In the genomic region with DNA sequence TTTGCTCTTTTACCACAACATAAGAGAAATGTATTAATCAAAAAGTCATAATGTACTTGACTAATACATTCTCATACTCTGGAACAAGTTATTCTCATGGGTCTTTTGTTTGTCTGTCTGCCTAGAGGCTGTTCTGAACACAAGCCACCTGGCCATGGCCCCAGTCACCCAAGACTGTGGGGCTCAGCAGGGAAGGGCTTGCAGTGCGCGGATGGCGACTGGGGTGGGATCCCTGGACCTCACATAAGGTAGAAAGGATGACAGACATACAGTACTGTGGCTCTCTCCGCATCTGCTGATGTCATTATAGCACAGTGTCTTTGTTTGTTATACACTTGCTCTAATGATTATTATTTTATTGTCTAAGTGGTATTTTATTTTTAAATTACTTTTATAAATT, we compare ENCODE assay signal across 19 mouse cellular contexts. TPM values are rescaled to one million over a fixed set of nuclear protein-coding genes. Genes with fewer than 3 reads are reported as not detected.
DNase-seq lines count a peak whose midpoint lies in the region; ATAC-seq and TF ChIP-seq lines count a peak whose summit lies in the region.
"Had no signal": no experiment of that assay in that cellular context is flagged by ENCODE, and none has a peak within 500 bp of the region (broad histone marks: within the 10 kb centered on the region; RNA-seq: fewer than 3 reads in every experiment).

No protein-coding gene starts in this region.

- DNase-seq in layer of hippocampus, adult 2 months (ENCODE audit: low spot score in 2 of 2): no peak
- DNase-seq in layer of hippocampus, postnatal 25 days (ENCODE audit: extremely low spot score in 1 of 2, low spot score in 1 of 2): no peak
- DNase-seq in brain, embryonic 14.5 days (ENCODE audit: low read depth): peak; percentile 25
- no peak for DNase-seq in forebrain, embryonic 11.5 days (ENCODE audit: low spot score)
- no peak for DNase-seq in natural killer cell, adult 2 months (ENCODE audit: low spot score in 2 of 2)
- DNase-seq in stomach, postnatal 0 days (ENCODE audit: low spot score): no peak
- DNase-seq: adrenal gland, adult 8-10 months; cerebellum, adult 11-12 months; cerebellum, adult 9-10 months; cerebellum, postnatal 25 days; gastrocnemius, postnatal 25 days; heart, postnatal 4 days; kidney, adult 18-20 months had no signal

- no peak for TF ChIP-seq EP300 in stomach, postnatal 0 days (optimal IDR thresholded peaks at IDR 0.05)

- ATAC-seq in forebrain, embryonic 11.5 days (replicated peaks; ENCODE audit: low FRiP score): peak; percentile 60; the same call in 1 of the 2 replicates
- no peak for ATAC-seq in forebrain, embryonic 15.5 days (replicated peaks)
- no peak for ATAC-seq in stomach, postnatal 0 days (ENCODE audit: low FRiP score, low TSS enrichment)
- ATAC-seq: intestine, embryonic 15.5 days had no signal

- H3K4me2 ChIP-seq in forebrain, embryonic 11.5 days (ENCODE audit: low read depth, low read length, severe bottlenecking): no peak overlapping the region
- H3K4me2 ChIP-seq in forebrain, embryonic 15.5 days (replicated peaks): no peak overlapping the region
- H3K4me2 ChIP-seq in stomach, postnatal 0 days (replicated peaks; ENCODE audit: low read depth): no peak overlapping the region
- H3K4me2 ChIP-seq: embryonic facial prominence, embryonic 13.5 days; heart, embryonic 13.5 days; hindbrain, embryonic 14.5 days; intestine, embryonic 15.5 days had no signal

- WGBS in forebrain, embryonic 11.5 days: 23% methylated on average over 4 of the region's 4 CpGs
- WGBS in forebrain, embryonic 15.5 days: 12% methylated on average over 4 of the region's 4 CpGs
- WGBS in stomach, postnatal 0 days: 58% methylated on average over 4 of the region's 4 CpGs

- no peak overlapping the region for H3K4me3 ChIP-seq in layer of hippocampus, adult 2 months
- H3K4me3 ChIP-seq in forebrain, embryonic 11.5 days (ENCODE audit: low read depth, low read length): no peak overlapping the region
- H3K4me3 ChIP-seq in forebrain, embryonic 15.5 days: no peak overlapping the region
- H3K4me3 ChIP-seq in stomach, postnatal 0 days (ENCODE audit: low read depth, low read length): no peak overlapping the region
- H3K4me3 ChIP-seq: embryonic facial prominence, embryonic 13.5 days; heart, embryonic 13.5 days; intestine, embryonic 15.5 days had no signal

- no peaks in the 10 kb centered on the region for H3K36me3 ChIP-seq in forebrain, embryonic 11.5 days (ENCODE audit: control insufficient read depth, insufficient read depth, low read length)
- H3K36me3 ChIP-seq in forebrain, embryonic 15.5 days: peaks cover 3% of the 10 kb centered on the region; the same call in 1 of the 2 replicates
- no peaks in the 10 kb centered on the region for H3K36me3 ChIP-seq in stomach, postnatal 0 days (ENCODE audit: control insufficient read depth, insufficient read depth, low read length)
- H3K36me3 ChIP-seq: intestine, embryonic 15.5 days had no signal

- TF ChIP-seq POLR2A in brain, embryonic 14.5 days (IDR thresholded peaks at IDR 0.05; ENCODE audit: borderline replicate concordance, extremely low read depth, insufficient read depth, insufficient read length, poor library complexity, severe bottlenecking): no peak

- no peaks in the 10 kb centered on the region for H3K9me3 ChIP-seq in forebrain, embryonic 11.5 days (ENCODE audit: control insufficient read depth, low read length)
- H3K9me3 ChIP-seq in forebrain, embryonic 15.5 days: no peaks in the 10 kb centered on the region
- no peaks in the 10 kb centered on the region for H3K9me3 ChIP-seq in stomach, postnatal 0 days (ENCODE audit: control insufficient read depth, low read length)
- H3K9me3 ChIP-seq: embryonic facial prominence, embryonic 13.5 days; G1E; heart, embryonic 13.5 days; intestine, embryonic 15.5 days had no signal

- H3K4me1 ChIP-seq in forebrain, embryonic 11.5 days (replicated peaks; ENCODE audit: control insufficient read depth, insufficient read depth, low read length): peaks cover 8% of the 10 kb centered on the region
- peaks cover 23% of the 10 kb centered on the region for H3K4me1 ChIP-seq in forebrain, embryonic 15.5 days
- H3K4me1 ChIP-seq in stomach, postnatal 0 days (replicated peaks; ENCODE audit: control insufficient read depth, insufficient read depth): no peaks in the 10 kb centered on the region

- H3K27ac ChIP-seq in layer of hippocampus, adult 2 months: peak overlapping the region; percentile 79
- peak overlapping the region; percentile 73 for H3K27ac ChIP-seq in forebrain, embryonic 11.5 days (ENCODE audit: low read depth, low read length)
- 0 out of 2 replicates have a peak overlapping the region, but pooled peaks have one; percentile 15 for H3K27ac ChIP-seq in forebrain, embryonic 15.5 days (replicated peaks)
- no peak overlapping the region for H3K27ac ChIP-seq in stomach, postnatal 0 days (replicated peaks)
- H3K27ac ChIP-seq: embryonic facial prominence, embryonic 13.5 days; heart, embryonic 13.5 days; hindbrain, embryonic 14.5 days; intestine, embryonic 15.5 days had no signal

- no peak for TF ChIP-seq CTCF in layer of hippocampus, adult 2 months (conservative IDR thresholded peaks at IDR 0.05)
- no peak for TF ChIP-seq CTCF in brain, embryonic 14.5 days (IDR thresholded peaks at IDR 0.05; ENCODE audit: borderline replicate concordance, extremely low read depth, insufficient read depth, insufficient read length)
- no peak for TF ChIP-seq CTCF in stomach, postnatal 0 days (IDR thresholded peaks at IDR 0.05; ENCODE audit: low read depth)

- H3K9ac ChIP-seq in forebrain, embryonic 11.5 days (ENCODE audit: low read length): no peak overlapping the region
- H3K9ac ChIP-seq in forebrain, embryonic 15.5 days (replicated peaks): no peak overlapping the region
- H3K9ac ChIP-seq in stomach, postnatal 0 days (ENCODE audit: low read length): no peak overlapping the region
- H3K9ac ChIP-seq: embryonic facial prominence, embryonic 13.5 days; hindbrain, embryonic 14.5 days; intestine, embryonic 15.5 days had no signal

- no peaks in the 10 kb centered on the region for H3K27me3 ChIP-seq in forebrain, embryonic 11.5 days (ENCODE audit: control insufficient read depth, insufficient read depth, low read length)
- no peaks in the 10 kb centered on the region for H3K27me3 ChIP-seq in forebrain, embryonic 15.5 days
- H3K27me3 ChIP-seq in stomach, postnatal 0 days (ENCODE audit: control insufficient read depth, insufficient read depth, low read length): no peaks in the 10 kb centered on the region
- H3K27me3 ChIP-seq: embryonic facial prominence, embryonic 13.5 days; heart, embryonic 13.5 days; intestine, embryonic 15.5 days had no signal

RNA-seq across cellular contexts. Expression of gene Add1, which starts 17.2 kb away (rescaled TPM):
- 100 to 1,000 TPM; 444 to 448 TPM for total RNA-seq in layer of hippocampus, adult 2 months (2021)
- 100 to 1,000 TPM; 452 to 468 TPM for total RNA-seq in layer of hippocampus, postnatal 25 days (2021)
- 264 and 287 TPM in 2 replicates for polyA plus RNA-seq in brain, embryonic 14.5 days (2012; rRNA removed)
- 202 and 238 TPM in 2 replicates for polyA plus RNA-seq in forebrain, embryonic 11.5 days (2014; fragmentation: Nextera tagmentation; extraction: Ambion mirVana)
- polyA plus RNA-seq in forebrain, embryonic 15.5 days (2015; fragmentation: Nextera tagmentation; extraction: Ambion mirVana): 205 and 222 TPM in 2 replicates
- 68.6 and 69.3 TPM in 2 replicates for polyA plus RNA-seq in stomach, postnatal 0 days (2015; fragmentation: Nextera tagmentation; extraction: Ambion mirVana)

RNA-seq across cellular contexts. Expression of gene Mfsd10, which starts 46.3 kb away (rescaled TPM):
- total RNA-seq in layer of hippocampus, adult 2 months (2021): 10 to 100 TPM; 38.3 to 48.1 TPM
- total RNA-seq in layer of hippocampus, postnatal 25 days (2021): 10 to 100 TPM; 38.2 to 42.7 TPM
- 141 and 266 TPM in 2 replicates for polyA plus RNA-seq in brain, embryonic 14.5 days (2012; rRNA removed)
- polyA plus RNA-seq in forebrain, embryonic 11.5 days (2014; fragmentation: Nextera tagmentation; extraction: Ambion mirVana): 87.7 and 96.0 TPM in 2 replicates
- 96.0 and 98.0 TPM in 2 replicates for polyA plus RNA-seq in forebrain, embryonic 15.5 days (2015; fragmentation: Nextera tagmentation; extraction: Ambion mirVana)
- 57.4 and 62.0 TPM in 2 replicates for polyA plus RNA-seq in stomach, postnatal 0 days (2015; fragmentation: Nextera tagmentation; extraction: Ambion mirVana)
